Mouse (Mus musculus) forebrain, embryonic 15.5 days (tissue): Measurements from ENCODE around the gene Lin28b. TPM values are rescaled to one million over a fixed set of nuclear protein-coding genes. Genes with fewer than 3 reads are reported as not detected.

Source experiments
- ATAC-seq: fragments of 200-750 bp; cut with Nextera tagmentation; replicated peaks from 2 replicates; pipeline ENCODE4 v1.8.0; 2017; ENCODE audit warnings: mild to moderate bottlenecking, moderate TSS enrichment, moderate library complexity
- H3K27ac ChIP-seq: fragments of 300-500 bp; sonication (generic); replicated peaks from 2 replicates; pipeline ENCODE4 v1.5.1; 2015; ENCODE audit warnings: mild to moderate bottlenecking, inconsistent platforms
- H3K27me3 ChIP-seq: fragments of 300-500 bp; sonication (generic); 2 replicates; pipeline ENCODE4 v1.6.1; 2015; ENCODE audit warnings: inconsistent platforms
- H3K36me3 ChIP-seq: fragments of 300-500 bp; sonication (generic); 2 replicates; pipeline ENCODE4 v1.6.1; 2015; ENCODE audit warnings: mild to moderate bottlenecking, inconsistent platforms
- H3K4me1 ChIP-seq: fragments of 300-500 bp; sonication (generic); 2 replicates; pipeline ENCODE4 v1.6.1; 2015; ENCODE audit warnings: inconsistent platforms
- H3K4me2 ChIP-seq: fragments of 300-500 bp; sonication (generic); replicated peaks from 2 replicates; pipeline ENCODE4 v1.6.1; 2015; ENCODE audit warnings: mild to moderate bottlenecking, inconsistent platforms
- H3K4me3 ChIP-seq: fragments of 300-500 bp; sonication (generic); 2 replicates; pipeline ENCODE4 v1.5.1; 2015; ENCODE audit warnings: mild to moderate bottlenecking, inconsistent platforms
- H3K9ac ChIP-seq: fragments of 300-500 bp; sonication (generic); replicated peaks from 2 replicates; pipeline ENCODE4 v1.6.1; 2015; ENCODE audit warnings: mild to moderate bottlenecking, inconsistent platforms
- H3K9me3 ChIP-seq: fragments of 300-500 bp; sonication (generic); 2 replicates; pipeline ENCODE4 v1.6.1; 2016; ENCODE audit warnings: inconsistent platforms
- WGBS: fragments of 180-500 bp; shearing (Covaris S2); methylation state at CpG from one replicate; pipeline ENCODE4 v1.1.7; 2015; ENCODE audit warnings: mixed read lengths; 5-methylcytosine and 5-hydroxymethylcytosine counted together
- polyA plus RNA-seq: library from polyadenylated mRNA; unstranded; fragments of >200 nt; fragmentation: Nextera tagmentation; extraction: Ambion mirVana; gene quantifications from 2 replicates; pipeline ENCODE4 v1.2.1, GENCODE M21; 2015

Lin28b gene
- 4.0 and 5.0 TPM in 2 replicates for polyA plus RNA-seq

GRCm38 (mm10) chr10:45485761-45486602, at the start of gene Lin28b:
Gene Lin28b, minus strand, starts transcription at chr10:45486395.
- H3K4me3 ChIP-seq, result peak within 1 kb of the TSS; percentile 84
- peak within 1 kb of the TSS; percentile 91 for H3K27ac ChIP-seq
- peak within 1 kb of the TSS; percentile 59 for H3K9ac ChIP-seq
- no peaks in the 10 kb centered on the region for H3K36me3 ChIP-seq
- peaks cover 16% of the 10 kb centered on the region; the same call in 1 of the 2 replicates for H3K27me3 ChIP-seq
- peak; percentile 95 for ATAC-seq
- WGBS, result under 1% methylated on average over 110 of the region's 139 CpGs
- peak within 1 kb of the TSS; percentile 71 for H3K4me2 ChIP-seq
- H3K4me1 ChIP-seq, result 0 out of 2 replicates have a peak, but pooled peaks cover 11% of the 10 kb centered on the region
- no peaks in the 10 kb centered on the region for H3K9me3 ChIP-seq

- 0 out of 2 replicates have a peak, but pooled peaks cover 4% of the 10 kb centered on the region for H3K27me3 ChIP-seq
- WGBS, result 68% methylated on average over 2 of the region's 2 CpGs
- ATAC-seq, result no peak
- no peaks in the 10 kb centered on the region for H3K4me1 ChIP-seq
- H3K36me3 ChIP-seq, result no peaks in the 10 kb centered on the region
- no peak overlapping the region for H3K4me3 ChIP-seq
- H3K9me3 ChIP-seq, result no peaks in the 10 kb centered on the region
- H3K4me2 ChIP-seq, result no peak overlapping the region
- no peak overlapping the region for H3K27ac ChIP-seq
- H3K9ac ChIP-seq, result no peak overlapping the region
Observed at GRCm38 (mm10) chr10:45511764-45512163, 25.6 kb upstream of the Lin28b start.

- Histone ChIP-seq H3K27ac (no peak overlapping the region), H3K9ac (no peak overlapping the region), H3K27me3 (0 out of 2 replicates have a peak, but pooled peaks cover 8% of the 10 kb centered on the region), H3K4me2 (no peak overlapping the region), H3K36me3 (no peaks in the 10 kb centered on the region), H3K4me3 (no peak overlapping the region), H3K4me1 (no peaks in the 10 kb centered on the region), H3K9me3 (no peaks in the 10 kb centered on the region)
- 90% methylated on average over 3 of the region's 3 CpGs for WGBS
- ATAC-seq, result no peak
Observed at GRCm38 (mm10) chr10:45510662-45511061, 24.5 kb upstream of the Lin28b start.

- ATAC-seq, result peak; percentile 70
- no peaks in the 10 kb centered on the region for H3K9me3 ChIP-seq
- no peak overlapping the region for H3K27ac ChIP-seq
- no peak overlapping the region for H3K4me2 ChIP-seq
- 69% methylated on average over 1 of the region's 1 CpGs for WGBS
- H3K27me3 ChIP-seq, result peaks cover 26% of the 10 kb centered on the region
- no peaks in the 10 kb centered on the region for H3K36me3 ChIP-seq
- no peaks in the 10 kb centered on the region for H3K4me1 ChIP-seq
- no peak overlapping the region for H3K4me3 ChIP-seq
- no peak overlapping the region for H3K9ac ChIP-seq
Observed at GRCm38 (mm10) chr10:45500259-45500658, 14.1 kb upstream of the Lin28b start.

GRCm38 (mm10) chr10:45486603-45486946, 380 bp upstream of the Lin28b start:
- ATAC-seq, result no peak; the same call in 1 of the 2 replicates
- peak overlapping the region; percentile 84 for H3K4me3 ChIP-seq
- peak overlapping the region; percentile 91 for H3K27ac ChIP-seq
- under 1% methylated on average over 38 of the region's 40 CpGs for WGBS
- H3K4me1 ChIP-seq, result 0 out of 2 replicates have a peak, but pooled peaks cover 11% of the 10 kb centered on the region
- H3K9me3 ChIP-seq, result no peaks in the 10 kb centered on the region
- no peaks in the 10 kb centered on the region for H3K36me3 ChIP-seq
- H3K9ac ChIP-seq, result peak overlapping the region; percentile 59
- H3K27me3 ChIP-seq, result peaks cover 16% of the 10 kb centered on the region; the same call in 1 of the 2 replicates
- H3K4me2 ChIP-seq, result peak overlapping the region; percentile 71

- under 1% methylated on average over 32 of the region's 32 CpGs for WGBS
- Histone ChIP-seq H3K9ac (peak overlapping the region; percentile 59), H3K4me3 (peak overlapping the region; percentile 84), H3K27ac (peak overlapping the region; percentile 91), H3K4me1 (0 out of 2 replicates have a peak, but pooled peaks cover 11% of the 10 kb centered on the region), H3K36me3 (no peaks in the 10 kb centered on the region), H3K27me3 (peaks cover 16% of the 10 kb centered on the region; the same call in 1 of the 2 replicates), H3K4me2 (peak overlapping the region; percentile 71), H3K9me3 (no peaks in the 10 kb centered on the region)
- no peak for ATAC-seq
Observed at GRCm38 (mm10) chr10:45485226-45485760, 902 bp downstream of the Lin28b start.

- 59% methylated on average over 2 of the region's 2 CpGs for WGBS
- no peak for ATAC-seq
- no peak overlapping the region for H3K9ac ChIP-seq
- H3K4me2 ChIP-seq, result no peak overlapping the region
- H3K4me1 ChIP-seq, result 0 out of 2 replicates have a peak, but pooled peaks cover 11% of the 10 kb centered on the region
- no peaks in the 10 kb centered on the region for H3K9me3 ChIP-seq
- peaks cover 9% of the 10 kb centered on the region; the same call in 1 of the 2 replicates for H3K27me3 ChIP-seq
- no peaks in the 10 kb centered on the region for H3K36me3 ChIP-seq
- no peak overlapping the region for H3K4me3 ChIP-seq
- no peak overlapping the region for H3K27ac ChIP-seq
Observed at GRCm38 (mm10) chr10:45483210-45483609, 3.0 kb downstream of the Lin28b start.

GRCm38 (mm10) chr10:45473663-45474333, 12.4 kb downstream of the Lin28b start:
- Histone ChIP-seq H3K4me3 (no peak overlapping the region), H3K4me1 (peaks cover 17% of the 10 kb centered on the region), H3K27me3 (peaks cover 33% of the 10 kb centered on the region), H3K9ac (no peak overlapping the region), H3K36me3 (no peaks in the 10 kb centered on the region), H3K27ac (no peak overlapping the region), H3K4me2 (no peak overlapping the region; the same call in 1 of the 2 replicates), H3K9me3 (no peaks in the 10 kb centered on the region)
- ATAC-seq, result no peak
- WGBS, result 3% methylated on average over 21 of the region's 21 CpGs

GRCm38 (mm10) chr10:45473143-45473484, 13.1 kb downstream of the Lin28b start:
- H3K4me2 ChIP-seq, result no peak overlapping the region
- WGBS, result 16% methylated on average over 5 of the region's 5 CpGs

GRCm38 (mm10) chr10:45472431-45473142, 13.6 kb downstream of the Lin28b start:
- no peaks in the 10 kb centered on the region for H3K9me3 ChIP-seq
- peaks cover 17% of the 10 kb centered on the region for H3K4me1 ChIP-seq
- H3K4me2 ChIP-seq, result no peak overlapping the region

More at GRCm38 (mm10) chr10:45473143-45473484, 13.1 kb downstream of the Lin28b start:
- Histone ChIP-seq H3K4me1 (peaks cover 17% of the 10 kb centered on the region), H3K4me3 (no peak overlapping the region), H3K27me3 (peaks cover 36% of the 10 kb centered on the region), H3K9ac (no peak overlapping the region), H3K9me3 (no peaks in the 10 kb centered on the region), H3K36me3 (no peaks in the 10 kb centered on the region), H3K27ac (no peak overlapping the region)
- no peak for ATAC-seq

GRCm38 (mm10) chr10:45471321-45471720, 14.9 kb downstream of the Lin28b start:
- Histone ChIP-seq H3K9me3 (no peaks in the 10 kb centered on the region), H3K4me2 (no peak overlapping the region), H3K4me1 (peaks cover 17% of the 10 kb centered on the region), H3K27ac (no peak overlapping the region), H3K9ac (no peak overlapping the region), H3K4me3 (no peak overlapping the region), H3K36me3 (no peaks in the 10 kb centered on the region), H3K27me3 (peaks cover 36% of the 10 kb centered on the region)
- 24% methylated on average over 3 of the region's 3 CpGs for WGBS
- ATAC-seq, result no peak

More at GRCm38 (mm10) chr10:45472431-45473142, 13.6 kb downstream of the Lin28b start:
- H3K4me3 ChIP-seq, result no peak overlapping the region
- no peak for ATAC-seq
- WGBS, result 17% methylated on average over 6 of the region's 6 CpGs
- H3K9ac ChIP-seq, result no peak overlapping the region
- H3K27ac ChIP-seq, result no peak overlapping the region
- peaks cover 36% of the 10 kb centered on the region for H3K27me3 ChIP-seq
- H3K36me3 ChIP-seq, result no peaks in the 10 kb centered on the region
